Comparison of ENCODE assay signal across 9 mouse cellular contexts in genomic region chr2:35496279-35497013, GRCm38 (mm10). TPM values are rescaled to one million over a fixed set of nuclear protein-coding genes. Genes with fewer than 3 reads are reported as not detected.
A peak's percentile ranks its signal among the peaks of the same experiment; 100 is the strongest.
DNase-seq lines count a peak whose midpoint lies in the region; ATAC-seq and TF ChIP-seq lines count a peak whose summit lies in the region.
"Had no signal": no experiment of that assay in that cellular context is flagged by ENCODE, and none has a peak within 500 bp of the region (broad histone marks: within the 10 kb centered on the region; RNA-seq: fewer than 3 reads in every experiment).

No protein-coding gene starts in this region.

- ATAC-seq in kidney, embryonic 14.5 days (ENCODE audit: low FRiP score, low TSS enrichment): peak; percentile 68
- no peak for ATAC-seq in liver, embryonic 13.5 days (ENCODE audit: low read depth)
- no peak for ATAC-seq in forebrain, embryonic 15.5 days (replicated peaks)

- H3K36me3 ChIP-seq in kidney, embryonic 14.5 days (ENCODE audit: control insufficient read depth, insufficient read depth, low read length): no peaks in the 10 kb centered on the region
- H3K36me3 ChIP-seq in CH12.LX (replicated peaks in 1 of 2; ENCODE audit: control insufficient read depth in 1 of 2, insufficient read depth in 1 of 2, low read length in 1 of 2): no peaks in the 10 kb centered on the region
- H3K36me3 ChIP-seq in liver, embryonic 13.5 days: peaks cover 4% of the 10 kb centered on the region; the same call in 1 of the 2 replicates
- H3K36me3 ChIP-seq in forebrain, embryonic 15.5 days: no peaks in the 10 kb centered on the region

- no peak overlapping the region for H3K9ac ChIP-seq in kidney, embryonic 14.5 days (ENCODE audit: low read depth, low read length)
- H3K9ac ChIP-seq in CH12.LX (ENCODE audit: insufficient read depth, low read depth): peak overlapping the region; percentile 37
- peak overlapping the region; percentile 27; the same call in 1 of the 2 replicates for H3K9ac ChIP-seq in liver, embryonic 13.5 days
- H3K9ac ChIP-seq in forebrain, embryonic 15.5 days (replicated peaks): no peak overlapping the region

- no peak overlapping the region for H3K4me2 ChIP-seq in kidney, embryonic 14.5 days (replicated peaks; ENCODE audit: low read depth, low read length)
- H3K4me2 ChIP-seq in CH12.LX (ENCODE audit: insufficient read depth, low read depth, poor library complexity, severe bottlenecking): peak overlapping the region; percentile 79
- 0 out of 2 replicates have a peak overlapping the region, but pooled peaks have one; percentile 2 for H3K4me2 ChIP-seq in liver, embryonic 13.5 days
- H3K4me2 ChIP-seq in forebrain, embryonic 15.5 days (replicated peaks): no peak overlapping the region

- no peak; the same call in 1 of the 2 replicates for TF ChIP-seq RAD21 in CH12.LX (IDR thresholded peaks at IDR 0.05; ENCODE audit: low read depth, low read length)

- DNase-seq in kidney, adult 11 months: no peak
- DNase-seq in 416B (ENCODE audit: low read depth) (peak; percentile 77), CH12.LX (ENCODE audit: extremely low read depth) (peak; percentile 69)
- DNase-seq in liver, embryonic 13.5 days: no peak
- DNase-seq in right cerebral cortex, postnatal 14 days: no peak
- DNase-seq in gastrocnemius, postnatal 14 days: no peak
- DNase-seq: kidney, postnatal 14 days had no signal

- H3K4me1 ChIP-seq in kidney, embryonic 14.5 days (ENCODE audit: control insufficient read depth, insufficient read depth, low read length): peaks cover 13% of the 10 kb centered on the region
- H3K4me1 ChIP-seq in CH12.LX (ENCODE audit: control insufficient read depth in 1 of 2, insufficient read depth in 2 of 2): peaks cover 20 to 52% of the 10 kb centered on the region in 2 experiments
- peaks cover 66% of the 10 kb centered on the region for H3K4me1 ChIP-seq in liver, embryonic 13.5 days (replicated peaks)
- H3K4me1 ChIP-seq in forebrain, embryonic 15.5 days: no peaks in the 10 kb centered on the region

- dilution Hi-C loops in CH12.LX (cut with MboI; ENCODE audit: extremely low pct_ligation_motif_present, extremely low pct_unique_long_range_greater_than_20kb, low sequenced_read_pairs): no loop called here

- no peak overlapping the region for H3K4me3 ChIP-seq in kidney, embryonic 14.5 days (ENCODE audit: low read length)
- peak overlapping the region in 1 of 3 experiments; percentile 16 for H3K4me3 ChIP-seq in CH12.LX (replicated peaks in 1 of 3; ENCODE audit: low read depth in 2 of 3, low read length in 2 of 3, poor library complexity in 1 of 3)
- no peak overlapping the region for H3K4me3 ChIP-seq in liver, embryonic 13.5 days (replicated peaks)
- no peak overlapping the region for H3K4me3 ChIP-seq in forebrain, embryonic 15.5 days

- no peaks in the 10 kb centered on the region for H3K9me3 ChIP-seq in kidney, embryonic 14.5 days (ENCODE audit: control insufficient read depth, low read length)
- H3K9me3 ChIP-seq in CH12.LX (replicated peaks; ENCODE audit: low read length): peaks cover 14% of the 10 kb centered on the region
- H3K9me3 ChIP-seq in liver, embryonic 13.5 days (replicated peaks): peaks cover 3% of the 10 kb centered on the region; the same call in 1 of the 2 replicates
- H3K9me3 ChIP-seq in forebrain, embryonic 15.5 days: no peaks in the 10 kb centered on the region

- no peaks in the 10 kb centered on the region for H3K79me2 ChIP-seq in CH12.LX (replicated peaks; ENCODE audit: control insufficient read depth, extremely low read depth, insufficient read depth, poor library complexity, severe bottlenecking)

- intact Hi-C loops in gastrocnemius, postnatal 14 days (cut with DNase I; ENCODE audit: low total_unique reads): no loop called here

- no peak; the same call in 1 of the 2 replicates for TF ChIP-seq POLR2A in CH12.LX (IDR thresholded peaks at IDR 0.05; ENCODE audit: low read depth, low read length)

- peak overlapping the region; percentile 51; the same call in 1 of the 2 replicates for H3K27ac ChIP-seq in kidney, embryonic 14.5 days (ENCODE audit: low read depth, low read length)
- peak overlapping the region; percentile 100 for H3K27ac ChIP-seq in CH12.LX (ENCODE audit: insufficient read depth, low read depth)
- peak overlapping the region; percentile 70 for H3K27ac ChIP-seq in liver, embryonic 13.5 days
- no peak overlapping the region for H3K27ac ChIP-seq in forebrain, embryonic 15.5 days (replicated peaks)

- no peak for TF ChIP-seq CTCF in CH12.LX (conservative IDR thresholded peaks at IDR 0.05 in 1 of 2, IDR thresholded peaks at IDR 0.05 in 1 of 2; ENCODE audit: low read depth in 2 of 2, low read length in 2 of 2)

- H3K27me3 ChIP-seq in kidney, embryonic 14.5 days (ENCODE audit: control insufficient read depth, insufficient read depth, low read length): no peaks in the 10 kb centered on the region
- no peaks in the 10 kb centered on the region for H3K27me3 ChIP-seq in CH12.LX (replicated peaks)
- H3K27me3 ChIP-seq in liver, embryonic 13.5 days: no peaks in the 10 kb centered on the region
- no peaks in the 10 kb centered on the region for H3K27me3 ChIP-seq in forebrain, embryonic 15.5 days

- in situ Hi-C loops in CH12.LX (cut with MboI; ENCODE audit: low pct_ligation_motif_present, low pct_unique_long_range_greater_than_20kb, low sequenced_read_pairs): loop anchor here (5.0 kb wide), 1 partner anchor 34 kb away; the partner anchor contains the start of gene Ggta1

- WGBS in kidney, embryonic 14.5 days: 27% methylated on average over 5 of the region's 5 CpGs
- 34% methylated on average over 5 of the region's 5 CpGs for WGBS in liver, embryonic 13.5 days (ENCODE audit: insufficient replicate concordance)
- 83% methylated on average over 5 of the region's 5 CpGs for WGBS in forebrain, embryonic 15.5 days

- TF ChIP-seq EP300 in CH12.LX (IDR thresholded peaks at IDR 0.05; ENCODE audit: low read length): no peak

TF ChIP-seq in CH12.LX, 34 proteins besides CTCF, POLR2A, EP300 and RAD21:
- TF ChIP-seq MAZ (IDR thresholded peaks at IDR 0.05; ENCODE audit: low read depth, low read length): 0 out of 2 replicates have a peak, but pooled peaks have one; percentile 1
- no peak for TF ChIP-seq ZKSCAN1 (IDR thresholded peaks at IDR 0.05; ENCODE audit: borderline replicate concordance, low read depth, low read length)

RNA-seq across cellular contexts. Expression of gene Ggta1, which starts 33.4 kb away (rescaled TPM):
- polyA plus RNA-seq in kidney, embryonic 14.5 days (2014; fragmentation: Nextera tagmentation; extraction: Ambion mirVana): 10.3 and 21.5 TPM in 2 replicates
- total RNA-seq in CH12.LX (2012; rRNA removed): 55.8 and 67.2 TPM in 2 replicates
- 46.9 and 52.0 TPM in 2 replicates for total RNA-seq in CH12.LX (2014; rRNA removed)
- polyA plus RNA-seq in CH12.LX (2012; ENCODE audit: insufficient read length, low read depth): 38.4 and 40.5 TPM in 2 replicates
- polyA plus RNA-seq in liver, embryonic 13.5 days (2015; fragmentation: Nextera tagmentation; extraction: Ambion mirVana): 7.8 and 9.4 TPM in 2 replicates
- polyA plus RNA-seq in forebrain, embryonic 15.5 days (2015; fragmentation: Nextera tagmentation; extraction: Ambion mirVana): 4.8 and 5.8 TPM in 2 replicates
- 10 to 100 TPM; 11.1 to 15.6 TPM for total RNA-seq in gastrocnemius, postnatal 14 days (2021)

Comparison
In these comparisons a context has a peak if more than half of its experiments do, and no peak if none do; other contexts are left out.
1. H3K4me2 ChIP-seq: peak in CH12.LX (single experiment) and liver, embryonic 13.5 days (single experiment); none in kidney, embryonic 14.5 days (single experiment) and forebrain, embryonic 15.5 days (single experiment).
2. H3K9ac ChIP-seq: peak in CH12.LX (single experiment) and liver, embryonic 13.5 days (single experiment); none in kidney, embryonic 14.5 days (single experiment) and forebrain, embryonic 15.5 days (single experiment).
3. DNase-seq: peak in 416B (single experiment) and CH12.LX (single experiment); none in kidney, adult 11 months (single experiment), liver, embryonic 13.5 days (single experiment), right cerebral cortex, postnatal 14 days (single experiment) and gastrocnemius, postnatal 14 days (single experiment).